Mouse (Mus musculus) megakaryocyte, embryonic 14.5 days (primary cell): ENCODE data around the gene Get4. TPM values are rescaled to one million over a fixed set of nuclear protein-coding genes. Genes with fewer than 3 reads are reported as not detected.

Experiments used
- H3K27me3 ChIP-seq: replicated peaks from 2 replicates; pipeline ENCODE3; 2012; ENCODE audit warnings: inconsistent platforms
- H3K36me3 ChIP-seq: replicated peaks from 2 replicates; pipeline ENCODE3; 2012; ENCODE audit warnings: low read length, inconsistent platforms, mixed read lengths
- H3K4me1 ChIP-seq: 2 replicates; pipeline ENCODE4 v1.6.1; 2012; ENCODE audit warnings: inconsistent platforms
- H3K4me3 ChIP-seq: replicated peaks from 2 replicates; pipeline ENCODE3; 2012; ENCODE audit warnings: moderate library complexity, mild to moderate bottlenecking, inconsistent platforms
- H3K9me3 ChIP-seq: 2 replicates; pipeline ENCODE4 v1.6.1; 2012; ENCODE audit warnings: inconsistent platforms
- FLI1 ChIP-seq: IDR thresholded peaks from 2 replicates; pipeline ENCODE4 v1.6.1; 2012; ENCODE audit warnings: low read length, inconsistent platforms, mixed read lengths
- GATA1 ChIP-seq: IDR thresholded peaks from 3 replicates; pipeline ENCODE4 v1.6.1; 2012; ENCODE audit warnings: mixed read lengths, low read length, inconsistent platforms, borderline replicate concordance
- polyA plus RNA-seq: library from polyadenylated mRNA; stranded (reverse); fragments of >175 nt; gene quantifications from 2 replicates; pipeline ENCODE4 v1.2.3, GENCODE M21; 2012; ENCODE audit warnings: low replicate concordance; ENCODE audit not compliant: insufficient read depth

Get4 gene
- polyA plus RNA-seq, 1 experiment: 58.7 TPM

GRCm38 (mm10) chr5:139271994-139272554, 19.9 kb downstream of the Get4 start:
- H3K27me3 ChIP-seq: no peaks in the 10 kb centered on the region
- H3K36me3 ChIP-seq: peaks cover 83% of the 10 kb centered on the region
- no peaks in the 10 kb centered on the region for H3K9me3 ChIP-seq
- no peak overlapping the region for H3K4me3 ChIP-seq
- peaks cover 31% of the 10 kb centered on the region for H3K4me1 ChIP-seq
- TF ChIP-seq FLI1 (no peak), GATA1 (no peak)

GRCm38 (mm10) chr5:139277287-139277686, 25.2 kb downstream of the Get4 start:
- peaks cover 27% of the 10 kb centered on the region for H3K4me1 ChIP-seq
- H3K9me3 ChIP-seq: no peaks in the 10 kb centered on the region
- TF ChIP-seq FLI1: no peak
- no peak for TF ChIP-seq GATA1
- H3K36me3 ChIP-seq: peaks cover 83% of the 10 kb centered on the region
- H3K27me3 ChIP-seq: no peaks in the 10 kb centered on the region
- no peak overlapping the region for H3K4me3 ChIP-seq

GRCm38 (mm10) chr5:139281373-139282112, 29.4 kb downstream of the Get4 start:
- peaks cover 52% of the 10 kb centered on the region for H3K4me1 ChIP-seq
- H3K27me3 ChIP-seq: no peaks in the 10 kb centered on the region
- TF ChIP-seq GATA1: no peak
- no peak for TF ChIP-seq FLI1
- peaks cover 86% of the 10 kb centered on the region for H3K36me3 ChIP-seq
- no peak overlapping the region for H3K4me3 ChIP-seq
- H3K9me3 ChIP-seq: no peaks in the 10 kb centered on the region

GRCm38 (mm10) chr5:139282191-139282590, 30.1 kb downstream of the Get4 start:
- Histone ChIP-seq H3K27me3 (no peaks in the 10 kb centered on the region), H3K4me1 (peaks cover 58% of the 10 kb centered on the region), H3K9me3 (no peaks in the 10 kb centered on the region), H3K36me3 (peaks cover 80% of the 10 kb centered on the region), H3K4me3 (peak overlapping the region; percentile 7)
- no peak for TF ChIP-seq GATA1
- no peak for TF ChIP-seq FLI1

- no peak overlapping the region for H3K4me3 ChIP-seq
- H3K27me3 ChIP-seq: no peaks in the 10 kb centered on the region
- TF ChIP-seq GATA1: no peak
- TF ChIP-seq FLI1: no peak
- peaks cover 72% of the 10 kb centered on the region for H3K4me1 ChIP-seq
- no peaks in the 10 kb centered on the region for H3K9me3 ChIP-seq
- H3K36me3 ChIP-seq: peaks cover 72% of the 10 kb centered on the region
These were observed 31.5 kb downstream of the Get4 start for GRCm38 (mm10) chr5:139283460-139284180.

GRCm38 (mm10) chr5:139285383-139286067, 33.4 kb downstream of the Get4 start:
- Histone ChIP-seq H3K27me3 (no peaks in the 10 kb centered on the region), H3K4me3 (peak overlapping the region; percentile 75), H3K36me3 (peaks cover 69% of the 10 kb centered on the region), H3K9me3 (no peaks in the 10 kb centered on the region), H3K4me1 (peaks cover 90% of the 10 kb centered on the region)
- no peak for TF ChIP-seq GATA1
- no peak for TF ChIP-seq FLI1

GRCm38 (mm10) chr5:139286142-139286941, 34.2 kb downstream of the Get4 start:
- no peak for TF ChIP-seq FLI1
- TF ChIP-seq GATA1: no peak
- H3K9me3 ChIP-seq: no peaks in the 10 kb centered on the region
- H3K27me3 ChIP-seq: no peaks in the 10 kb centered on the region
- peaks cover 96% of the 10 kb centered on the region for H3K4me1 ChIP-seq
- H3K36me3 ChIP-seq: peaks cover 69% of the 10 kb centered on the region
- H3K4me3 ChIP-seq: peak overlapping the region; percentile 75

GRCm38 (mm10) chr5:139287099-139287498, 35.0 kb downstream of the Get4 start:
- peak overlapping the region; percentile 83 for H3K4me3 ChIP-seq
- H3K4me1 ChIP-seq: peaks cover 93% of the 10 kb centered on the region
- no peaks in the 10 kb centered on the region for H3K9me3 ChIP-seq
- H3K27me3 ChIP-seq: no peaks in the 10 kb centered on the region
- peaks cover 71% of the 10 kb centered on the region for H3K36me3 ChIP-seq
- TF ChIP-seq GATA1 (no peak), FLI1 (no peak)

GRCm38 (mm10) chr5:139287787-139288186, 35.7 kb downstream of the Get4 start:
- TF ChIP-seq GATA1 (no peak), FLI1 (no peak)
- no peaks in the 10 kb centered on the region for H3K27me3 ChIP-seq
- H3K9me3 ChIP-seq: no peaks in the 10 kb centered on the region
- H3K36me3 ChIP-seq: peaks cover 75% of the 10 kb centered on the region
- H3K4me3 ChIP-seq: peak overlapping the region; percentile 52
- H3K4me1 ChIP-seq: peaks cover 93% of the 10 kb centered on the region
